Comparison of ENCODE assay signal across 30 mouse cellular contexts in the genomic region with DNA sequence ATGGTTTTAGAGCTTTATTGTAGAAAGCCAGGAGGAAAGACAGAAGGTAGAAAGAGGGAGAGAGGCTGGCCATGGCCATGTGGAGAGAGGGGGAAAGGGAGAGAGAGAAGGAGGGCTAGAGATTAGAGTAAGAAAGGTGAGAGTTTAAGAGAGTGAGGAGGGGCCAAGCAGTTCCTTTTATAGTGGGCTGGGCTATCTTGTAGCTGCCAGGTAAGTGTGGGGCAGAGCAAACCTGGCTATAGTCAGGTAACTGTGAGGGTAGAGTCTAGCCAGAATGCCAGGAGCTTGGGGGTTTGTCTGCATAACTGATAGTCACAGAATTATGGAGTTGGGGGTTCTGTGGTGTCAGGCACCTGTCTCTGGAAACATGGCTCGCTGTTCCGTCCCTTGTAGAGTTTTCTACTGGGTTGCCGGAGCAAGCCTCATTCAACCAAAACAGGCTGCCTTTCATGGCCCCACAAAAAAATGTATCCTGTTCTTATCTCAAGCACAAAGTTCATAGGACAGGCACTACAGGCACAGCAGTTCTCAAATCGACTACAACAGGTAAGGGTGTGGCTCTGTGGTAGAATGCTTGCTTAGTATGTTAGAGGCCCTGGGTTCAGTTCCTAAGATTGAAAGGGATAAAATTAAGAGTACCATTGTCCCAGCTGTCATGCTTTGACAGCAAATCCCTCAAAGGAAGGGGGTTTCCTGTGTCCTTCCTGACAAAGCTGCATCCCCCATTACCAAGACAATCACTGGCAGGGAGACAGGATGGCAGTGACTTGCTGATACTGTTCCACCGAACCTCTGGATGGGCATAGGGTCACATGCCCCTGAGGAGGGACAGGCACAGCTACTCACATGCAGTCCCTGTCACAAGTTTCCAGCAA. TPM values are rescaled to one million over a fixed set of nuclear protein-coding genes. Genes with fewer than 3 reads are reported as not detected.
A peak's percentile ranks its signal among the peaks of the same experiment; 100 is the strongest.
DNase-seq lines count a peak whose midpoint lies in the region; ATAC-seq and TF ChIP-seq lines count a peak whose summit lies in the region.
"Had no signal": no experiment of that assay in that cellular context is flagged by ENCODE, and none has a peak within 500 bp of the region (broad histone marks: within the 10 kb centered on the region; RNA-seq: fewer than 3 reads in every experiment).

No protein-coding gene starts in this region.

- no peak for TF ChIP-seq CTCF in heart, adult 2 months (IDR thresholded peaks at IDR 0.05)
- no peak for TF ChIP-seq CTCF in lung, postnatal 0 days (IDR thresholded peaks at IDR 0.05)

- intact Hi-C loops in heart, adult 2 months (cut with DNase I) = no loop called here

- no peak for TF ChIP-seq EP300 in heart, adult 2 months (IDR thresholded peaks at IDR 0.05; ENCODE audit: insufficient read depth, low read depth, low read length)
- TF ChIP-seq EP300 in lung, postnatal 0 days (IDR thresholded peaks at IDR 0.05) = peak; percentile 35; the same call in 1 of the 2 replicates

- no peak overlapping the region for H3K4me2 ChIP-seq in intestine, embryonic 15.5 days (replicated peaks)
- H3K4me2 ChIP-seq in lung, postnatal 0 days (replicated peaks; ENCODE audit: low read depth, low read length) = no peak overlapping the region
- H3K4me2 ChIP-seq: forebrain, embryonic 13.5 days; heart, embryonic 13.5 days; liver, embryonic 13.5 days; midbrain, embryonic 15.5 days; neural tube, embryonic 15.5 days had no signal

- no peaks in the 10 kb centered on the region for H3K9me3 ChIP-seq in intestine, embryonic 15.5 days
- no peaks in the 10 kb centered on the region for H3K9me3 ChIP-seq in lung, postnatal 0 days (ENCODE audit: low read length)
- H3K9me3 ChIP-seq: heart, embryonic 13.5 days; midbrain, embryonic 15.5 days; neural tube, embryonic 15.5 days had no signal

- H3K36me3 ChIP-seq in heart, adult 2 months (ENCODE audit: control insufficient read depth, insufficient read depth, low read length) = no peaks in the 10 kb centered on the region
- no peaks in the 10 kb centered on the region for H3K36me3 ChIP-seq in intestine, embryonic 15.5 days
- no peaks in the 10 kb centered on the region for H3K36me3 ChIP-seq in lung, postnatal 0 days (ENCODE audit: insufficient read depth, low read length)
- H3K36me3 ChIP-seq: heart, embryonic 13.5 days; liver, embryonic 13.5 days; midbrain, embryonic 10.5 days; midbrain, embryonic 15.5 days; neural tube, embryonic 15.5 days had no signal

- peak; percentile 81 for DNase-seq in heart, adult 11 months
- no peak for DNase-seq in heart, adult 2 months
- no peak for DNase-seq in lung, postnatal 0 days (ENCODE audit: low spot score)
- DNase-seq in lung, postnatal 4 days = peak; percentile 40 to 62
- no peak for DNase-seq in cerebellum, adult 9-10 months
- DNase-seq in frontal cortex, adult 2 months (ENCODE audit: extremely low spot score in 1 of 2, low spot score in 1 of 2) = no peak
- DNase-seq in right cerebral cortex, adult 2 months (ENCODE audit: low spot score in 2 of 2) = no peak
- DNase-seq: adrenal gland, adult 8-10 months; cerebellum, adult 8-10 months; cerebellum, postnatal 36 days; gastrocnemius, postnatal 36 days; heart, postnatal 10 days; kidney, postnatal 25 days; left cerebral cortex, postnatal 4 days; liver, embryonic 13.5 days; retina, postnatal 1 day; right cerebral cortex, postnatal 25 days; spleen, adult 18-20 months had no signal

- peak; percentile 98 for ATAC-seq in intestine, embryonic 15.5 days
- ATAC-seq in lung, postnatal 0 days = peak; percentile 83
- ATAC-seq: activated CD4-positive, CD25-positive, alpha-beta regulatory T cell, adult 4 months; forebrain, embryonic 13.5 days; hindbrain, embryonic 16.5 days; midbrain, embryonic 15.5 days had no signal

- peaks cover 1% of the 10 kb centered on the region; the same call in 1 of the 2 replicates for H3K4me1 ChIP-seq in heart, adult 2 months (ENCODE audit: control insufficient read depth, insufficient read depth, low read length)
- no peaks in the 10 kb centered on the region for H3K4me1 ChIP-seq in intestine, embryonic 15.5 days (replicated peaks)
- H3K4me1 ChIP-seq in lung, postnatal 0 days (ENCODE audit: insufficient read depth, low read depth, low read length) = no peaks in the 10 kb centered on the region
- H3K4me1 ChIP-seq: forebrain, embryonic 13.5 days; heart, embryonic 13.5 days; liver, embryonic 13.5 days; midbrain, embryonic 10.5 days; midbrain, embryonic 15.5 days; neural tube, embryonic 15.5 days had no signal

- H3K4me3 ChIP-seq in heart, adult 2 months = no peak overlapping the region
- H3K4me3 ChIP-seq in intestine, embryonic 15.5 days (replicated peaks) = no peak overlapping the region
- H3K4me3 ChIP-seq in lung, postnatal 0 days (ENCODE audit: low read depth, low read length) = no peak overlapping the region
- H3K4me3 ChIP-seq: forebrain, embryonic 13.5 days; heart, embryonic 13.5 days; left cerebral cortex, adult 2 months; liver, embryonic 13.5 days; midbrain, embryonic 10.5 days; midbrain, embryonic 15.5 days; neural tube, embryonic 15.5 days had no signal

- WGBS in heart, adult 2 months = 54% methylated on average over 5 of the region's 5 CpGs
- 65% methylated on average over 5 of the region's 5 CpGs for WGBS in intestine, embryonic 15.5 days
- WGBS in lung, postnatal 0 days = 62% methylated on average over 5 of the region's 5 CpGs

- no peaks in the 10 kb centered on the region for H3K79me2 ChIP-seq in heart, adult 2 months (replicated peaks; ENCODE audit: control insufficient read depth, insufficient read depth, low read length)

- no peak overlapping the region for H3K27ac ChIP-seq in heart, adult 2 months
- H3K27ac ChIP-seq in intestine, embryonic 15.5 days = peak overlapping the region; percentile 51
- H3K27ac ChIP-seq in lung, postnatal 0 days (ENCODE audit: low read length) = no peak overlapping the region
- H3K27ac ChIP-seq: forebrain, embryonic 13.5 days; heart, embryonic 13.5 days; left cerebral cortex, adult 2 months; liver, embryonic 13.5 days; macrophage; midbrain, embryonic 10.5 days; midbrain, embryonic 15.5 days; neural tube, embryonic 15.5 days had no signal

- H3K9ac ChIP-seq in heart, adult 2 months (ENCODE audit: low read depth, low read length) = no peak overlapping the region
- no peak overlapping the region for H3K9ac ChIP-seq in intestine, embryonic 15.5 days
- H3K9ac ChIP-seq in lung, postnatal 0 days (replicated peaks; ENCODE audit: low read depth) = no peak overlapping the region
- H3K9ac ChIP-seq: forebrain, embryonic 13.5 days; heart, embryonic 13.5 days; liver, embryonic 13.5 days; midbrain, embryonic 15.5 days; neural tube, embryonic 15.5 days had no signal

- no peaks in the 10 kb centered on the region for H3K27me3 ChIP-seq in heart, adult 2 months (ENCODE audit: control insufficient read depth, insufficient read depth, low read length)
- no peaks in the 10 kb centered on the region for H3K27me3 ChIP-seq in intestine, embryonic 15.5 days (replicated peaks)
- H3K27me3 ChIP-seq in lung, postnatal 0 days (replicated peaks; ENCODE audit: insufficient read depth, low read length) = no peaks in the 10 kb centered on the region
- H3K27me3 ChIP-seq: CH12.LX; forebrain, embryonic 13.5 days; heart, embryonic 13.5 days; liver, embryonic 13.5 days; midbrain, embryonic 15.5 days; neural tube, embryonic 15.5 days had no signal

- TF ChIP-seq POLR2A in heart, adult 2 months (IDR thresholded peaks at IDR 0.05; ENCODE audit: insufficient read depth, low read depth, low read length) = no peak

RNA-seq across cellular contexts. Expression of a gene that starts 12.5 kb away (rescaled TPM):
- 10 to 100 TPM; 15.2 to 17.5 TPM for total RNA-seq in heart, adult 2 months (2021)
- polyA plus RNA-seq in heart, adult 2 months (2012; rRNA removed) = 10.4 and 11.2 TPM in 2 replicates
- 42.1 and 44.1 TPM in 2 replicates for polyA plus RNA-seq in intestine, embryonic 15.5 days (2015; fragmentation: Nextera tagmentation; extraction: Ambion mirVana)
- 30.6 and 33.3 TPM in 2 replicates for polyA plus RNA-seq in lung, postnatal 0 days (2015; fragmentation: Nextera tagmentation; extraction: Ambion mirVana)
- 8.2 and 8.5 TPM in 2 replicates for polyA plus RNA-seq in frontal cortex, adult 2 months (2012; rRNA removed)

RNA-seq across cellular contexts. Expression of a gene that starts 13.6 kb away (rescaled TPM):
- under 1 TPM; 0.05 to 0.10 TPM for total RNA-seq in heart, adult 2 months (2021)
- polyA plus RNA-seq in heart, adult 2 months (2012; rRNA removed) = 0.09 and 0.10 TPM in 2 replicates
- 0.40 and 0.69 TPM in 2 replicates for polyA plus RNA-seq in intestine, embryonic 15.5 days (2015; fragmentation: Nextera tagmentation; extraction: Ambion mirVana)
- polyA plus RNA-seq in lung, postnatal 0 days (2015; fragmentation: Nextera tagmentation; extraction: Ambion mirVana) = 1.3 and 1.5 TPM in 2 replicates
- 1.5 and 1.7 TPM in 2 replicates for polyA plus RNA-seq in frontal cortex, adult 2 months (2012; rRNA removed)
- total RNA-seq: CH12.LX; gastrocnemius, adult 18-20 months; gastrocnemius, postnatal 36 days had no signal
- polyA plus RNA-seq: activated CD4-positive, CD25-positive, alpha-beta regulatory T cell, adult 4 months had no signal

RNA-seq across cellular contexts. Expression of a gene that starts 29.5 kb away (rescaled TPM):
- total RNA-seq in heart, adult 2 months (2021) = 1 to 10 TPM; 9.0 to 9.2 TPM
- 5.2 and 8.7 TPM in 2 replicates for polyA plus RNA-seq in heart, adult 2 months (2012; rRNA removed)
- 21.5 and 25.7 TPM in 2 replicates for polyA plus RNA-seq in intestine, embryonic 15.5 days (2015; fragmentation: Nextera tagmentation; extraction: Ambion mirVana)
- polyA plus RNA-seq in lung, postnatal 0 days (2015; fragmentation: Nextera tagmentation; extraction: Ambion mirVana) = 15.5 and 17.5 TPM in 2 replicates
- polyA plus RNA-seq in frontal cortex, adult 2 months (2012; rRNA removed) = 12.8 and 13.0 TPM in 2 replicates

RNA-seq across cellular contexts. Expression of a gene that starts 30.6 kb away (rescaled TPM):
- 100 to 1,000 TPM; 388 to 416 TPM for total RNA-seq in heart, adult 2 months (2021)
- polyA plus RNA-seq in heart, adult 2 months (2012; rRNA removed) = 108 and 203 TPM in 2 replicates
- polyA plus RNA-seq in intestine, embryonic 15.5 days (2015; fragmentation: Nextera tagmentation; extraction: Ambion mirVana) = 1,180 and 1,388 TPM in 2 replicates
- 681 and 815 TPM in 2 replicates for polyA plus RNA-seq in lung, postnatal 0 days (2015; fragmentation: Nextera tagmentation; extraction: Ambion mirVana)
- 394 and 489 TPM in 2 replicates for polyA plus RNA-seq in frontal cortex, adult 2 months (2012; rRNA removed)

Comparison
In these comparisons a context has a peak if more than half of its experiments do, and no peak if none do; other contexts are left out.
1. DNase-seq: peak in heart, adult 11 months (single experiment) and lung, postnatal 4 days (2 of 2); none in heart, adult 2 months (0 of 2), lung, postnatal 0 days (single experiment), cerebellum, adult 9-10 months (single experiment), frontal cortex, adult 2 months (0 of 2) and right cerebral cortex, adult 2 months (0 of 2).